Mouse (Mus musculus): ENCODE results near the gene Lca5l. TPM values are rescaled to one million over a fixed set of nuclear protein-coding genes. Genes with fewer than 3 reads are reported as not detected.

The Lca5l gene
- total and polyA plus RNA-seq, 3 experiments, result 0.16 to 0.60 TPM; not detected in 1

DNA sequence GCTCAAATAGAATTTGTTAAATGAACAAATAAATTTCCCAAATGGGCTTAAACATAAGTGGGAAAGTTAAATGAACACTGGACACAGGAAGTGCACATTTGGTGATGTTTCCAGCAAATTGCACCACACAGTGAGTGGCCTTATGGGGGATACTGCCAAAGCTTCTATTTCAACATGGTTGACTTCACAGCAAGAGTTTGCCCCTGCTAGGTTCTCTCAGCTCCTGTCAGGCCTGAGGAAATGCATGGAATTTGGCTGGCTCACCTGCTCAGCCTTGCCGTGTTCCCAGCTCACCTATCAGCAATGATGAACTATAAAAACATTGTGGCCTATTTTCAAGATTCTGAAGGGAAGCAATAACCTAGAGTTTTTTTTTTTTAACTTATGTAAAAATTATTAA lies 31.1 kb downstream of the Lca5l start:
- TF ChIP-seq POLR2AphosphoS5 (IDR thresholded peaks at IDR 0.05; ENCODE audit: insufficient replicate concordance, low read depth, low read length), result no peak
- no peak for TF ChIP-seq CTCF (IDR thresholded peaks at IDR 0.05; ENCODE audit: low read depth, low read length)
- TF ChIP-seq GATA2 (IDR thresholded peaks at IDR 0.05; ENCODE audit: borderline replicate concordance, low read depth, low read length), result no peak
- TF ChIP-seq TAL1 (conservative IDR thresholded peaks at IDR 0.05; ENCODE audit: low read depth, low read length), result no peak
- TF ChIP-seq GATA1 (IDR thresholded peaks at IDR 0.05; ENCODE audit: borderline replicate concordance, low read length), result no peak
- no peak for ATAC-seq (ENCODE audit: extremely low read depth, insufficient number of reproducible peaks, low FRiP score, poor library complexity, severe bottlenecking)
- H3K9me3 ChIP-seq (replicated peaks), result peaks cover 8% of the 10 kb centered on the region
- H3K4me1 ChIP-seq (ENCODE audit: insufficient read depth, low read depth, low read length), result no peaks in the 10 kb centered on the region
- no peak overlapping the region for H3K4me3 ChIP-seq (ENCODE audit: low read depth, low read length)
- peaks cover 44% of the 10 kb centered on the region for H3K36me3 ChIP-seq (replicated peaks)
- H3K27me3 ChIP-seq (ENCODE audit: insufficient read depth, low read length), result no peaks in the 10 kb centered on the region
- DNase-seq (ENCODE audit: low spot score), result no peak

DNA sequence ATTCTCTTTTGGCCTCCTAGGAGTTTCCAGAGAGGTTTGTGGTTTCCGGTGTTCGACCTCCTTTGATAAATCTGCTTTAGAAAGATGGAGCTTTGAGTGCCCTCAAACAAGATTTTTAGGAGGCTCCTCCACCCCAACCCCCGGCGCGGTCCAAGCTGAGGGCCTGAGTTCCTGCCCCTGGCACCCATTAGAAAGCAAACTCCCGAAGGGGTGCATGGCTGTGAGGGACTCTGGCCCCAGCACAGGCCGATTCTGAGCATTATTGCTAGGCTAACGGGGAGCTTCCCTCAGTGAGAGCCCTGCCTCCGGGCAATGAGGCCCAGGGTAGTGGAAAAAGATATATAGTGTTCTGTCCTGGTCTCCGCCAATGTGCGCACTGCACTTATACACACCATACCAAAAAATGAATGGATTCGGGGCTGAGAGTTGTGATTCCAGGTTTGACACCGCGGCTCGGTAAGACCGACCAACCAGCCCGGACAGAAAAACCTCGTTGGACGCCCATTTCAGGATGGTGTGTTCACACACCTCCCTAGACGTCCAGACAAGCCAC lies 32.2 kb downstream of the Lca5l start:
- ATAC-seq (ENCODE audit: extremely low read depth, insufficient number of reproducible peaks, low FRiP score, poor library complexity, severe bottlenecking) (no peak), DNase-seq (ENCODE audit: low spot score) (no peak)
- Histone ChIP-seq H3K9me3 (replicated peaks) (peaks cover 8% of the 10 kb centered on the region), H3K36me3 (replicated peaks) (peaks cover 55% of the 10 kb centered on the region), H3K4me1 (ENCODE audit: insufficient read depth, low read depth, low read length) (no peaks in the 10 kb centered on the region), H3K4me3 (ENCODE audit: low read depth, low read length) (no peak overlapping the region), H3K27me3 (ENCODE audit: insufficient read depth, low read length) (no peaks in the 10 kb centered on the region)
- TF ChIP-seq POLR2AphosphoS5 (IDR thresholded peaks at IDR 0.05; ENCODE audit: insufficient replicate concordance, low read depth, low read length) (no peak), CTCF (IDR thresholded peaks at IDR 0.05; ENCODE audit: low read depth, low read length) (no peak), GATA1 (IDR thresholded peaks at IDR 0.05; ENCODE audit: borderline replicate concordance, low read length) (no peak)

GRCm38 (mm10) chr16:96159091-96159731 lies 32.9 kb downstream of the Lca5l start:
- no peak for DNase-seq (ENCODE audit: low spot score)
- no peaks in the 10 kb centered on the region for H3K4me1 ChIP-seq (ENCODE audit: insufficient read depth, low read depth, low read length)
- H3K4me3 ChIP-seq (ENCODE audit: low read depth, low read length), result no peak overlapping the region
- TF ChIP-seq TAL1 (conservative IDR thresholded peaks at IDR 0.05; ENCODE audit: low read depth, low read length) (no peak), POLR2AphosphoS5 (IDR thresholded peaks at IDR 0.05; ENCODE audit: insufficient replicate concordance, low read depth, low read length) (no peak), GATA2 (IDR thresholded peaks at IDR 0.05; ENCODE audit: borderline replicate concordance, low read depth, low read length) (no peak), GATA1 (IDR thresholded peaks at IDR 0.05; ENCODE audit: borderline replicate concordance, low read length) (no peak), CTCF (IDR thresholded peaks at IDR 0.05; ENCODE audit: low read depth, low read length) (no peak)
- peaks cover 8% of the 10 kb centered on the region for H3K9me3 ChIP-seq (replicated peaks)
- peaks cover 61% of the 10 kb centered on the region for H3K36me3 ChIP-seq (replicated peaks)
- no peak for ATAC-seq (ENCODE audit: extremely low read depth, insufficient number of reproducible peaks, low FRiP score, poor library complexity, severe bottlenecking)
- H3K27me3 ChIP-seq (ENCODE audit: insufficient read depth, low read length), result no peaks in the 10 kb centered on the region

DNA sequence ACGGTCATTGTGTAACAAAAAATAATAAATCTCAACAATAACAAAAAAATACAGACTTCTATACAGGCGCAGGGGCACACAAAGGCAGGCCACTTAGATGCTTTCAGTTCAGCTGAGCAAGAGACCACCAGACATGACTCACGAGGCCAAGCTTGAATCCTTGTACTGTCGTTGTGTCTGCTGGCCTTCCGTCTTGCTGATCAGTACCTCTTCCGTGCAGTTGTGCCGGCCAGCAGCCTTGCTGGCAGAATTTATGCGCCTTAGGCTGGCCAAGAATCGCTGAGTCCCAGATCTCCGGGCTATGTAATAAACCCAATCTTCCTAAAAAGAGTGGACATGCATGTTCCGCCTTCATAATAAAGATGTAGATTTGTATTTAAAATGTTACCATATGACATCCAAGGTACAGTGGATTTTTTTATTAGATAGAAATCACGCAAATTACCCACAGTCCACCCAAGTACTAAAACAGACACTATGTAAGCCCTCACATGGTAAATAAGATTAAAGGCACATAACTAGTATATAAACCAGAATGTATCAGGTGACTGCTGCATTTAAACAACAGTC lies 33.5 kb downstream of the Lca5l start:
- Histone ChIP-seq H3K4me1 (ENCODE audit: insufficient read depth, low read depth, low read length) (no peaks in the 10 kb centered on the region), H3K36me3 (replicated peaks) (peaks cover 68% of the 10 kb centered on the region), H3K27me3 (ENCODE audit: insufficient read depth, low read length) (no peaks in the 10 kb centered on the region), H3K4me3 (ENCODE audit: low read depth, low read length) (no peak overlapping the region), H3K9me3 (replicated peaks) (peaks cover 8% of the 10 kb centered on the region)
- TF ChIP-seq GATA1 (IDR thresholded peaks at IDR 0.05; ENCODE audit: borderline replicate concordance, low read length), result no peak
- no peak for TF ChIP-seq TAL1 (conservative IDR thresholded peaks at IDR 0.05; ENCODE audit: low read depth, low read length)
- no peak for TF ChIP-seq CTCF (IDR thresholded peaks at IDR 0.05; ENCODE audit: low read depth, low read length)
- TF ChIP-seq POLR2AphosphoS5 (IDR thresholded peaks at IDR 0.05; ENCODE audit: insufficient replicate concordance, low read depth, low read length), result no peak
- TF ChIP-seq GATA2 (IDR thresholded peaks at IDR 0.05; ENCODE audit: borderline replicate concordance, low read depth, low read length), result no peak
- DNase-seq (ENCODE audit: low spot score), result no peak
- no peak for ATAC-seq (ENCODE audit: extremely low read depth, insufficient number of reproducible peaks, low FRiP score, poor library complexity, severe bottlenecking)

DNA sequence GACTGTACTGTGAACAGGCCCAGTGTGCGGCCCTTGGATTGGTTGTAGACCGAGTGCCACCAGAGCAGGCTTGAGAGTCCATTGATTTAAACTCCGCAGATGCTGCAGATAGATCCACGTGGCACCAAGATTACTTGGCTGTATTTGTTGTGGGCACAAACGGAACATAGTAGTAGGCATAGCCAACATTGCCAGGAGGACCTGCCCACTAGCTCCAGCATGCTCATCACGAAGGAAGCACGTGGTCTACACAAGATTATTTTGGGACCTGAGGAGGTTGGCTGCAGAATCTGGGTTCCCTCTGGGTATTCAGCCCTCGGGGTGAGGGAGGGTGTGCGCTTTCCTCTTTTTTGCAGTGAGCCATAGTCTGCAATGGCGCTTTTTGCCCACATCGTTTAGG lies 34.9 kb downstream of the Lca5l start:
- H3K36me3 ChIP-seq (replicated peaks), result peaks cover 82% of the 10 kb centered on the region
- H3K4me3 ChIP-seq (ENCODE audit: low read depth, low read length), result no peak overlapping the region
- no peaks in the 10 kb centered on the region for H3K4me1 ChIP-seq (ENCODE audit: insufficient read depth, low read depth, low read length)
- DNase-seq (ENCODE audit: low spot score) (no peak), ATAC-seq (ENCODE audit: extremely low read depth, insufficient number of reproducible peaks, low FRiP score, poor library complexity, severe bottlenecking) (no peak)
- H3K9me3 ChIP-seq (replicated peaks), result peaks cover 8% of the 10 kb centered on the region
- TF ChIP-seq GATA1 (IDR thresholded peaks at IDR 0.05; ENCODE audit: borderline replicate concordance, low read length), result no peak
- TF ChIP-seq TAL1 (conservative IDR thresholded peaks at IDR 0.05; ENCODE audit: low read depth, low read length), result no peak
- TF ChIP-seq CTCF (IDR thresholded peaks at IDR 0.05; ENCODE audit: low read depth, low read length), result no peak
- no peak for TF ChIP-seq GATA2 (IDR thresholded peaks at IDR 0.05; ENCODE audit: borderline replicate concordance, low read depth, low read length)
- no peak for TF ChIP-seq POLR2AphosphoS5 (IDR thresholded peaks at IDR 0.05; ENCODE audit: insufficient replicate concordance, low read depth, low read length)
- no peaks in the 10 kb centered on the region for H3K27me3 ChIP-seq (ENCODE audit: insufficient read depth, low read length)

- Histone ChIP-seq H3K9me3 (replicated peaks) (peaks cover 8% of the 10 kb centered on the region), H3K4me1 (ENCODE audit: insufficient read depth, low read depth, low read length) (peaks cover 6% of the 10 kb centered on the region; the same call in 1 of the 2 replicates), H3K36me3 (replicated peaks) (peaks cover 90% of the 10 kb centered on the region), H3K27me3 (ENCODE audit: insufficient read depth, low read length) (no peaks in the 10 kb centered on the region), H3K4me3 (ENCODE audit: low read depth, low read length) (no peak overlapping the region)
- ATAC-seq (ENCODE audit: extremely low read depth, insufficient number of reproducible peaks, low FRiP score, poor library complexity, severe bottlenecking), result no peak
- TF ChIP-seq CTCF (IDR thresholded peaks at IDR 0.05; ENCODE audit: low read depth, low read length), result no peak
- TF ChIP-seq GATA2 (IDR thresholded peaks at IDR 0.05; ENCODE audit: borderline replicate concordance, low read depth, low read length), result no peak
- TF ChIP-seq TAL1 (conservative IDR thresholded peaks at IDR 0.05; ENCODE audit: low read depth, low read length), result no peak
- no peak for TF ChIP-seq GATA1 (IDR thresholded peaks at IDR 0.05; ENCODE audit: borderline replicate concordance, low read length)
- TF ChIP-seq POLR2AphosphoS5 (IDR thresholded peaks at IDR 0.05; ENCODE audit: insufficient replicate concordance, low read depth, low read length), result no peak
- no peak for DNase-seq (ENCODE audit: low spot score)
Observed at GRCm38 (mm10) chr16:96156019-96156418, 36.1 kb downstream of the Lca5l start.
